Mouse (Mus musculus): ENCODE measurements around the gene Ccin.

Ccin gene

GRCm38 (mm10) chr4:43974914-43975616 lies 8.2 kb upstream of the Ccin start:
- DNase-seq = no peak

- no peak for DNase-seq
Observed at GRCm38 (mm10) chr4:43976223-43976740, 7.0 kb upstream of the Ccin start.

- peak; percentile 50 for DNase-seq
Observed at GRCm38 (mm10) chr4:43978521-43979443, 4.5 kb upstream of the Ccin start.

- DNase-seq = no peak
Observed at GRCm38 (mm10) chr4:43979746-43980145, 3.5 kb upstream of the Ccin start.

- no peak for DNase-seq
Observed at GRCm38 (mm10) chr4:43980236-43980635, 3.0 kb upstream of the Ccin start.

GRCm38 (mm10) chr4:43980846-43981245 lies 2.4 kb upstream of the Ccin start:
- no peak for DNase-seq

GRCm38 (mm10) chr4:43981251-43981650 lies 2.0 kb upstream of the Ccin start:
- DNase-seq = no peak

GRCm38 (mm10) chr4:43982053-43982732 lies 1.1 kb upstream of the Ccin start:
- DNase-seq = peak; percentile 94

- no peak for DNase-seq
Observed at GRCm38 (mm10) chr4:43983756-43984155, 473 bp downstream of the Ccin start.

GRCm38 (mm10) chr4:43984326-43984725 lies 1.0 kb downstream of the Ccin start:
- no peak for DNase-seq

- DNase-seq = no peak
Observed at GRCm38 (mm10) chr4:43988976-43989375, 5.7 kb downstream of the Ccin start.

GRCm38 (mm10) chr4:43993072-43993471 lies 9.8 kb downstream of the Ccin start:
- no peak for DNase-seq

GRCm38 (mm10) chr4:43994342-43994741 lies 11.1 kb downstream of the Ccin start:
- no peak for DNase-seq

GRCm38 (mm10) chr4:44003622-44004021 lies 20.3 kb downstream of the Ccin start:
- no peak for DNase-seq

- DNase-seq = no peak
Observed at GRCm38 (mm10) chr4:44004126-44004525, 20.8 kb downstream of the Ccin start, which contains the start of gene Clta. Gene Clta (plus strand): TSS chr4:44004452.

- DNase-seq = no peak
Observed at GRCm38 (mm10) chr4:44004623-44005409, 21.5 kb downstream of the Ccin start.

- no peak for DNase-seq
Observed at GRCm38 (mm10) chr4:44010176-44010575, 26.9 kb downstream of the Ccin start.

GRCm38 (mm10) chr4:44010893-44011292 lies 27.6 kb downstream of the Ccin start:
- no peak for DNase-seq

GRCm38 (mm10) chr4:44011799-44012198 lies 28.5 kb downstream of the Ccin start:
- DNase-seq = no peak

- peak; percentile 98 for DNase-seq
Observed at GRCm38 (mm10) chr4:44012376-44013367, 29.4 kb downstream of the Ccin start.
